Mouse (Mus musculus) MEL (cell line): ENCODE measurements around the gene Col11a2. TPM values are rescaled to one million over a fixed set of nuclear protein-coding genes. Genes with fewer than 3 reads are reported as not detected.

ENCODE experiments used
- DNase-seq: peaks from one replicate; pipeline ENCODE4 v3.0.0; 2011; ENCODE audit warnings: low read depth, low spot score
- H3K27ac ChIP-seq: 2 replicates; pipeline ENCODE4 v1.5.1; 2012; ENCODE audit warnings: low read depth, mild to moderate bottlenecking, control low read depth, low read length, moderate library complexity; ENCODE audit not compliant: control insufficient read depth
- H3K27me3 ChIP-seq, 2 experiments: fragments of 150-350 bp in 1 of 2; sonication (generic) in 1 of 2; 2 replicates each; pipeline ENCODE4 v1.6.1; 2012; ENCODE audit warnings: low read length in 2 of 2, mild to moderate bottlenecking in 2 of 2, improper control_type of control experiment in 1 of 2, moderate library complexity in 1 of 2; ENCODE audit not compliant: insufficient read depth in 2 of 2, control insufficient read depth in 1 of 2
- H3K36me3 ChIP-seq, 2 experiments: 2 replicates each; pipeline ENCODE4 v1.6.1; 2012 to 2014; ENCODE audit warnings: low read length in 2 of 2, improper control_type of control experiment in 1 of 2, inconsistent platforms in 1 of 2, mild to moderate bottlenecking in 1 of 2; ENCODE audit not compliant: insufficient read depth in 2 of 2, control insufficient read depth in 1 of 2
- H3K4me1 ChIP-seq, 2 experiments: fragments of 150-350 bp in 1 of 2; sonication (generic) in 1 of 2; 2 replicates each; pipeline ENCODE4 v1.6.1; 2012; ENCODE audit warnings: low read length in 2 of 2, improper control_type of control experiment in 1 of 2, mild to moderate bottlenecking in 1 of 2; ENCODE audit not compliant: insufficient read depth in 2 of 2, control insufficient read depth in 1 of 2
- H3K4me3 ChIP-seq, 2 experiments: fragments of 150-350 bp in 1 of 2; sonication (generic) in 1 of 2; 2 replicates each; pipeline ENCODE4 v1.5.1; 2012; ENCODE audit warnings: low read depth in 2 of 2, low read length in 2 of 2, mild to moderate bottlenecking in 2 of 2, moderate library complexity in 2 of 2, control low read depth in 1 of 2, improper control_type of control experiment in 1 of 2; ENCODE audit not compliant: control insufficient read depth in 1 of 2, insufficient read depth in 1 of 2
- H3K79me2 ChIP-seq: 2 replicates; pipeline ENCODE4 v1.6.1; 2012; ENCODE audit warnings: mild to moderate bottlenecking, low read length, moderate library complexity; ENCODE audit not compliant: control insufficient read depth, poor library complexity, insufficient read depth
- H3K9ac ChIP-seq: 2 replicates; pipeline ENCODE4 v1.6.1; 2012; ENCODE audit warnings: low read depth, mild to moderate bottlenecking, control low read depth, low read length, moderate library complexity; ENCODE audit not compliant: control insufficient read depth, poor library complexity, severe bottlenecking
- H3K9me3 ChIP-seq: fragments of 150-350 bp; sonication (generic); replicated peaks from 2 replicates; pipeline ENCODE4 v1.6.1; 2012; ENCODE audit warnings: mild to moderate bottlenecking, low read length, improper control_type of control experiment, moderate library complexity; ENCODE audit not compliant: insufficient read depth
- BHLHE40 ChIP-seq: IDR thresholded peaks from 2 replicates; pipeline ENCODE4 v1.6.1; 2012; ENCODE audit warnings: low read depth, mild to moderate bottlenecking, inconsistent platforms, low read length, improper control_type of control experiment, borderline replicate concordance
- CTCF ChIP-seq, 3 experiments: IDR thresholded peaks in 2 of 3; conservative IDR thresholded peaks in 1 of 3; 2 replicates each; pipeline ENCODE4 v1.5.1; 2011 to 2012; ENCODE audit warnings: low read length in 3 of 3, low read depth in 2 of 3, mild to moderate bottlenecking in 2 of 3, improper control_type of control experiment in 1 of 3, inconsistent platforms in 1 of 3, mixed read lengths in 1 of 3, moderate library complexity in 1 of 3; ENCODE audit not compliant: control insufficient read depth in 1 of 3, insufficient read depth in 1 of 3, poor library complexity in 1 of 3, severe bottlenecking in 1 of 3
- ELF1 ChIP-seq: IDR thresholded peaks from 2 replicates; pipeline ENCODE4 v1.6.1; 2014; ENCODE audit warnings: low read depth, mild to moderate bottlenecking, inconsistent platforms, low read length, improper control_type of control experiment, moderate library complexity
- GATA1 ChIP-seq: IDR thresholded peaks from 2 replicates; pipeline ENCODE4 v1.6.1; 2011; ENCODE audit warnings: low read depth, low read length, improper control_type of control experiment
- JUND ChIP-seq: IDR thresholded peaks from 2 replicates; pipeline ENCODE4 v1.6.1; 2011; ENCODE audit warnings: low read depth, mild to moderate bottlenecking, improper control_type of control experiment, low read length
- KAT2A ChIP-seq: conservative IDR thresholded peaks from 2 replicates; pipeline ENCODE4 v1.6.1; 2012; ENCODE audit warnings: low read depth, low read length, improper control_type of control experiment, inconsistent platforms
- MEF2A ChIP-seq: IDR thresholded peaks from 2 replicates; pipeline ENCODE4 v1.6.1; 2014; ENCODE audit warnings: low read depth, mild to moderate bottlenecking, inconsistent platforms, low read length, improper control_type of control experiment; ENCODE audit not compliant: poor library complexity, insufficient replicate concordance, severe bottlenecking; ENCODE audit errors: extremely low read depth
- MYB ChIP-seq: IDR thresholded peaks from 2 replicates; pipeline ENCODE4 v1.6.1; 2011; ENCODE audit warnings: mild to moderate bottlenecking, low read depth, low read length, improper control_type of control experiment
- POLR2AphosphoS2 ChIP-seq: IDR thresholded peaks from 2 replicates; pipeline ENCODE4 v1.6.1; 2011; ENCODE audit warnings: low read length, improper control_type of control experiment
- RAD21 ChIP-seq: IDR thresholded peaks from 2 replicates; pipeline ENCODE4 v1.6.1; 2011; ENCODE audit warnings: mild to moderate bottlenecking, low read depth, low read length, improper control_type of control experiment
- SIN3A ChIP-seq: IDR thresholded peaks from 2 replicates; pipeline ENCODE4 v1.6.1; 2012; ENCODE audit warnings: low read length, improper control_type of control experiment, inconsistent platforms
- SMC3 ChIP-seq: IDR thresholded peaks from 2 replicates; pipeline ENCODE4 v1.6.1; 2011; ENCODE audit warnings: low read depth, low read length, improper control_type of control experiment
- TAL1 ChIP-seq: IDR thresholded peaks from 2 replicates; pipeline ENCODE4 v1.6.1; 2012; ENCODE audit warnings: mild to moderate bottlenecking, inconsistent platforms, low read length, moderate library complexity, mixed read lengths
- TBP ChIP-seq: IDR thresholded peaks from 2 replicates; pipeline ENCODE4 v1.8.0; 2011; ENCODE audit warnings: low read depth, low read length, improper control_type of control experiment
- TCF12 ChIP-seq: IDR thresholded peaks from 2 replicates; pipeline ENCODE4 v1.6.1; 2014; ENCODE audit warnings: low read depth, mild to moderate bottlenecking, inconsistent platforms, low read length, improper control_type of control experiment, moderate library complexity
- UBTF ChIP-seq: IDR thresholded peaks from 2 replicates; pipeline ENCODE4 v1.6.1; 2012; ENCODE audit warnings: low read depth, mild to moderate bottlenecking, inconsistent platforms, low read length, improper control_type of control experiment, moderate library complexity, borderline replicate concordance; ENCODE audit not compliant: insufficient read depth
- USF1 ChIP-seq: IDR thresholded peaks from 2 replicates; pipeline ENCODE4 v1.6.1; 2014; ENCODE audit warnings: low read depth, mild to moderate bottlenecking, inconsistent platforms, low read length, improper control_type of control experiment, moderate library complexity
- ZC3H11A ChIP-seq: IDR thresholded peaks from 2 replicates; pipeline ENCODE4 v1.6.1; 2012; ENCODE audit warnings: low read depth, mild to moderate bottlenecking, inconsistent platforms, low read length, improper control_type of control experiment
- ZKSCAN1 ChIP-seq: IDR thresholded peaks from 2 replicates; pipeline ENCODE4 v1.6.1; 2012; ENCODE audit warnings: low read depth, mild to moderate bottlenecking, inconsistent platforms, low read length, improper control_type of control experiment, moderate library complexity
- ZMIZ1 ChIP-seq: IDR thresholded peaks from 2 replicates; pipeline ENCODE4 v1.6.1; 2012; ENCODE audit warnings: low read depth, mild to moderate bottlenecking, inconsistent platforms, low read length, improper control_type of control experiment, moderate library complexity
- polyA plus RNA-seq, 2 experiments: library from polyadenylated mRNA; stranded (reverse) in 1 of 2; unstranded in 1 of 2; fragments of >175 nt in 1 of 2; fragments of >200 nt in 1 of 2; gene quantifications; 2 replicates each; pipeline versions ENCODE4 v1.2.1 to v1.2.4; 2012; ENCODE audit warnings: low replicate concordance in 2 of 2, low read depth in 1 of 2; ENCODE audit not compliant: insufficient read length in 2 of 2, insufficient read depth in 1 of 2, missing spikeins in 1 of 2
- total RNA-seq: library from RNA; depleted of rRNA; stranded (reverse); fragments of 300-350 nt; gene quantifications from 2 replicates; pipeline ENCODE4 v1.2.3, GENCODE M21; 2012

The Col11a2 gene
- total and polyA plus RNA-seq, 3 experiments, result 4.6 to 14.5 TPM; not detected in 1

DNA sequence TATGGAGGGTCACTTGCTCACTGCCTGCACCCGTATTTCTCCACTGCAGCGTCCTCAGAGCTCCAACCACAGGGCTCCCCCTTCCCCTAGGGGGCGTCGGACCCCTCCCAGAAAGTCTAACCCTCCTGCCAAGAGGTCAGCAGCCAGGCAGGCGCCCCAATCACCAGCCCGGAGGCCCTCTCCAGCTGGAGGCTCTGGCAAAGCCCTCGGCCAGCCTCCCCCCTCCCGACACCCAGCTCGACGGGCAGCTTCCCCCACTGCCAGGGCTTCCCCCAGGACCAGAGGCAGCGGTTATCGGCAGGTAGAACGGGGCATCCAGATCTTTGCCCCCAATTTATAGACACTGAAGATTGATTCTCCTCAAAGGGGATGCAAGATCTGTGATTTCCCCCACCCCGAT lies 6.7 kb downstream of the Col11a2 start:
- no peak overlapping the region for H3K9ac ChIP-seq
- no peaks in the 10 kb centered on the region; a peak in 1 of 4 replicates for H3K36me3 ChIP-seq
- H3K27me3 ChIP-seq, result no peaks in the 10 kb centered on the region
- no peak overlapping the region for H3K4me3 ChIP-seq
- no peak overlapping the region for H3K27ac ChIP-seq
- no peaks in the 10 kb centered on the region for H3K9me3 ChIP-seq
- peaks cover 0 to 7% of the 10 kb centered on the region in 2 experiments; a peak in 2 of 4 replicates for H3K4me1 ChIP-seq
- DNase-seq, result no peak
- TF ChIP-seq ELF1 (no peak), UBTF (no peak), SMC3 (no peak), MEF2A (no peak), SIN3A (no peak)
- no peaks in the 10 kb centered on the region for H3K79me2 ChIP-seq

DNA sequence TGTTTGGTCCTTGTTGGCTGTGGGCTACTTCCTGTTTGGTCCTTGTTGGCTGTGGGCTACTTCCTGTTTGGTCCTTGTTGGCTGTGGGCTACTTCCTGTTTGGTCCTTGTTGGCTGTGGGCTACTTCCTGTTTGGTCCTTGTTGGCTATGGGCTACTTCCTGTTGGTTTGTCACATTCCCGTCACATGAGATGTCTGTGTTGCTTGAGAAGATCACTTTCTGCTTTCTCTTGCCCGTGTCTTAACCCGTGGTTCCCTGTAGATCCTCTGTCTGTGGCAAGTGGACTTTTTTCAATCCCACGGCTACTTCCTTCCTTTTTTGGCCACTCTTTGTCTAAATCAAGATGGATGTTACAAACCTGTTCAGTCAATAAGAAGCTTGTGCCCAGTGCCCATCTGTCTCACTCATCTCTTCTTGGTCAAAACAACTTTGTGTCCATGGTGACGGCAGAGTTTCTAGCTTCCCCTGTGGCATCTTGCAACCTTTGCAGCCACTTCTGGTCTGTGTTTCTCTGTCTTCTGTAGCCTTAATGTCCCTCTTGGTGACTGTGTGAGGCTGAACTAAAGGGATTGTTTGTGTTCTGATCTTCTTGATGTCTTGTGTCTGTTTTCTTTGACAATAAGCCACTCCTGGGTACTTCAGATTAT lies 8.3 kb downstream of the Col11a2 start:
- Histone ChIP-seq H3K4me1 (peaks cover 0 to 7% of the 10 kb centered on the region in 2 experiments; a peak in 2 of 4 replicates), H3K36me3 (no peaks in the 10 kb centered on the region; a peak in 1 of 4 replicates), H3K27me3 (no peaks in the 10 kb centered on the region), H3K9ac (no peak overlapping the region), H3K79me2 (no peaks in the 10 kb centered on the region), H3K4me3 (no peak overlapping the region), H3K27ac (peak overlapping the region; percentile 51), H3K9me3 (no peaks in the 10 kb centered on the region)
- TF ChIP-seq ZMIZ1 (no peak), TAL1 (no peak), RAD21 (no peak), USF1 (no peak), TBP (no peak), SMC3 (no peak), JUND (no peak), TCF12 (no peak), POLR2AphosphoS2 (no peak), GATA1 (no peak)
- peak; percentile 41 for DNase-seq

- Histone ChIP-seq H3K4me1 (no peaks in the 10 kb centered on the region), H3K9me3 (no peaks in the 10 kb centered on the region), H3K9ac (no peak overlapping the region), H3K27ac (no peak overlapping the region), H3K36me3 (no peaks in the 10 kb centered on the region), H3K27me3 (no peaks in the 10 kb centered on the region), H3K4me3 (no peak overlapping the region), H3K79me2 (no peaks in the 10 kb centered on the region)
- TF ChIP-seq ZC3H11A (no peak), MYB (no peak), GATA1 (no peak), CTCF (IDR thresholded peaks at IDR 0.05 in 2 of 3, conservative IDR thresholded peaks at IDR 0.05 in 1 of 3; ENCODE audit: control insufficient read depth in 1 of 3, insufficient read depth in 1 of 3, low read depth in 2 of 3, low read length in 3 of 3, poor library complexity in 1 of 3, severe bottlenecking in 1 of 3) (no peak), BHLHE40 (no peak), USF1 (no peak), ZMIZ1 (no peak), KAT2A (no peak), ZKSCAN1 (no peak), TBP (no peak)
- DNase-seq, result no peak
These were observed 18.0 kb downstream of the Col11a2 start for GRCm38 (mm10) chr17:34057224-34057623.
